Mouse (Mus musculus): ENCODE data around the gene Obsl1. TPM values are rescaled to one million over a fixed set of nuclear protein-coding genes. Genes with fewer than 3 reads are reported as not detected.

Obsl1 gene
- polyA plus RNA-seq, 2 experiments from 2014 or later = not detected

DNA sequence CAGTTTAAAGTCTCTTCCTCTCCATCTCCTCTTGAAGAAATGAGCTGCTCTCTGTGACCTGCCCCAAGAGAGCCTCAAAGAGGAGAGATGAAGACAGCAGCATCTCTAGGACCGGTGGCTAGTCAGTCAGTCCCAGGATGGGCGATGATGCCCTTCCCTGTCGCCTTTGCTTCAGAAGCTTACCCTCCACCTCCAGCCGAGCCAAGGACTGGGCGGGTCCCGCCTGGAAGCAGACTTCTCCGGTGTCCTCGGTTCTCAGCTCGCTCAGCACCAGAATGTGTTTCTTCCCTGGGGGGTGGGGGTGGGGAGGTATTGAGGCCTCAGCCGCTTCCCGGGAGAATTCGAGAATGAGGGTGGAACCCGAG lies 19.2 kb downstream of the Obsl1 start:
- no peak for ATAC-seq

DNA sequence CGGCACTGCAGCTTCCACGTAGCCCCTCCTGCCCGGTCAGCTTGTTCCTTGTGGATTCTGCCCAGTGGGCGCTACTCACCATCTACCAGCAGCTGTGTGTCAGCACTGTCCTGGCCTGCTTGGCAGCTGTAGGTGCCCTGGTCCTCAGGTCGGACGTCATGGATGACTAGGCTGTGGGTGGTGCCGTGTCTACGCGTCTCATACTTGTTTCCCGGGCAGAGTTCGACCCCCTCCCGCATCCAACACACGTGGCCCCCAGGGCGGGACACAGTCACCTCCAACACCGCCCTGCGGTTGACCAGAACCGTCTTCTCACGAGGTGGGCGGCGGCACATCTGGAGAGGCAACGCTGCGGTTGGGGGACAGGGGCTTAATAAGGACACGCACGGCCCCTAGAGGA lies 19.7 kb downstream of the Obsl1 start:
- no peak for ATAC-seq

DNA sequence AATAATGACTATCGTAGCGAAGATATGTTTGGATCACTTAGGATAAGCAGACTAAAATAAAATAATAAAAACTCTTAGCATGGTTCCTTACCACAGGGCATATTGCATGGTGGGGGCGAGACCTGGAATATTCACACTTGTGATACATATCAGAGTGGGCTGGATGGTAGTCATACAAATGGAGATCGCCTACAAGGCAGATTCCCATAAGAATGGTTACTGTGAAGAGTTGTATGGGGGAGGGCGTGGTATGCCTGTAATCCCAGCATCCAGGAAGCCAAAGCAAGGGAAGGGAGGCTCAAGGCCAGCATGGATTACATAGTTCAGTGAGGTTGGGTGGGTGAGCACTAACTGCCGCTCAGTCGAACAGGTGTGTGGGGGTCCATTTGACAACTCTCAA lies 25.5 kb downstream of the Obsl1 start:
- no peak for ATAC-seq

DNA sequence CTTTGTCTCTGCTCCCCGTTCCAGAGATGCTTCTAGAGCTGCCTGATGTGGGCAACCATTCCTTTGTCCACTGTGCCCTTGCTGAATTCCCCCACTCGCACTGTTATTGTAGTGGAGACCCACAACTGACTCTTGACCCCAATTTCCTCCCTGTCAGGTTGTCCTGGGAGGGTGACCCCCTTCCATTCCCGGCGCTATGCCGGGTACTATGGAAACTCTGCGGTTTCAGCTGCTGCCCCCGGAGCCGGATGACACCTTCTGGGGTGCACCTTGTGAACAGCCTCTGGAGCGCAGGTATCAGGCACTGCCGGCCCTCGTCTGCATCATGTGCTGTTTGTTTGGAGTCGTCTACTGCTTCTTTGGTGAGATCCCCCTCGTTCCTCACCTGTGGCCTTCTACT lies 26.2 kb downstream of the Obsl1 start:
- no peak for ATAC-seq

DNA sequence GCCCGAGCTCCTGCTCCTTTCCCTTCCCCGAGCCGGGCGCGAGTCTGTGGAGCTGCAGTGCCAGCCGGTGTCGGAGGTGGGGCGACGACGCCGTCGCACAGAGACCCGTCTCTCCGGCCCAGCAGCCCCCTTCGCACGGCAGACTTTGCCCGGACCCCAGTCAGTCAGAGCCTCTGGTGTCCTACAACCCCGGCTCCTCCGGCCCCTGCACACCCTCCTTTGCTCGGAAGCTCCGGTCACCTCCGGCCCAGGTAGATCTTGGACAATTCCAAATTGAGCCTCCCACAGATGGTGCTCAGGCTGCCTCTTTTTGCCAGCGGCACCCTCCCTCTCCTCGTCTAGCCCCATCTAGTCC lies 26.6 kb downstream of the Obsl1 start:
- ATAC-seq = no peak

DNA sequence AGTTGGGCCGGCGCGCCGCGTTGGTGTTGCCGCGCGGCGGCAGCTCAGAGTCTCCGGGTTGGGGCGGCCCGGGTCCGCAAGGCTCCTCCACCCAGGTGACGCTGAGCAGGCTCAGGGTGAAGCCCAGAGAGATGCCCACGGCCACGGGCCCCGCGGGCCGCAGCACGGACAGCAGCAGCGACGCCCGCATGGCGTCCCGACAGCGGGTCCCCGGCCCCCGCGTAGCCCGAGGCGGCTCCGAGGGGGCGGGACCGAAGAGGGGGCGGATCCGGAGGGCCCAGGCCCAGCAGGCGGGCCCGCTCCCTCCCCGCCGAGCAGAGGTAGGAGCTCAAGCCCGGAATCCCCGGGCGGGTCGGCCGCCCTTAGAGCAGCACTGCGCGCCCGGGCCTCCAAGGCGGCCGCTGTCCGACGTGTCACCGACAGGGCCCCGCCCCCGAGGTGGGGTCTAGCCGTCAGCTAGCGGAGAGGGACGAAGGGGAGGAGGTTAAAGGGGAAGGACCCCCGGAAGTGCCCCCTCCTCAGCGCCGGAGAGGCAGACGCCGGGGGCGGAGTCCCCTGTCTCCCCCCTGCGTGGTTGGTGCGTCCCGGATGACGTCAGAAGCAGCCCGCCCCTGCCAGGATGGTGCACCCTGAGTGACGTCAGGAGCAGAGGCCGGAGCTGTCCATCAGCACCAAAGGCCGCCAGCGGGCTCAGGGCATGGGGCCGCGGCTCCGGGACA lies 27.2 kb downstream of the Obsl1 start, which contains the start of the genes Chpf and Tmem198:
Gene Chpf (minus strand): TSS at position 392 of the 719 bp plus-strand sequence.
Gene Tmem198 (plus strand): TSS at position 617 of the 719 bp plus-strand sequence.
- peak; percentile 83 for ATAC-seq

DNA sequence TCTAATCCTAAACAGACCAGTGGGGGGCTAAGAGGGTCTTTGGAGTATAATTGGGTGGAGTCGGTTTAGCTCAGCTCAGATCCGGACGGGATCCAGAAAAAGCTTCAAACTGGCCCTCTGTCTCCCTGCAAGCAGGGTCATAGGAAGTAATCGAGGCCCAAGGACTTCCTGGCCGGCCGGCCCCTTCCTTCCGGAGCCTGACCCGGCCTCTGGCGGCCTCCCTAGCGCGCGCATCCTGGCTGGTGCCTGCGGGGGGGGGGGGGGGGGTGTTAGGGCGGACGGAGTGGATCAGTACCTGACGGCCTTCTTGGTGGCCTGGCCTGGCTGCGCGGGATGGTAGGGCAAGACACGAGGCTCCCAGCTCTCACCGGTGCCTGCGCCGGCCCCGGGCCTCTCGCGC lies 27.8 kb downstream of the Obsl1 start:
- ATAC-seq = peak; percentile 4

DNA sequence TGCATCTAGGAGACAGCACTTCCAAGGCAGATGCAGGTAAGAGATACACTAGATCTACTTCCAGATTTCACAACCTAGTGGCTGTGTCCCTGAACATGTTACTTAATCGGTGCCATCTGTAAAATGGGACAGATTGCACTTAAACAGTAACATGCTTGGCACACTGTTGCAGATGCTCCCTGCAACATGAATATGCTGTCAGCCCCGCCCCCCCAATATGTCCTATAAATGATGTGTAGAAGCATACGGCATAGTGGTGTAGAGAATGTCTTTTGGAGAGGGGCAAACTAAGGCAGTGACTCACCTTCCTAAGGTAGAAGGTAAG lies 28.3 kb downstream of the Obsl1 start:
- no peak for ATAC-seq

DNA sequence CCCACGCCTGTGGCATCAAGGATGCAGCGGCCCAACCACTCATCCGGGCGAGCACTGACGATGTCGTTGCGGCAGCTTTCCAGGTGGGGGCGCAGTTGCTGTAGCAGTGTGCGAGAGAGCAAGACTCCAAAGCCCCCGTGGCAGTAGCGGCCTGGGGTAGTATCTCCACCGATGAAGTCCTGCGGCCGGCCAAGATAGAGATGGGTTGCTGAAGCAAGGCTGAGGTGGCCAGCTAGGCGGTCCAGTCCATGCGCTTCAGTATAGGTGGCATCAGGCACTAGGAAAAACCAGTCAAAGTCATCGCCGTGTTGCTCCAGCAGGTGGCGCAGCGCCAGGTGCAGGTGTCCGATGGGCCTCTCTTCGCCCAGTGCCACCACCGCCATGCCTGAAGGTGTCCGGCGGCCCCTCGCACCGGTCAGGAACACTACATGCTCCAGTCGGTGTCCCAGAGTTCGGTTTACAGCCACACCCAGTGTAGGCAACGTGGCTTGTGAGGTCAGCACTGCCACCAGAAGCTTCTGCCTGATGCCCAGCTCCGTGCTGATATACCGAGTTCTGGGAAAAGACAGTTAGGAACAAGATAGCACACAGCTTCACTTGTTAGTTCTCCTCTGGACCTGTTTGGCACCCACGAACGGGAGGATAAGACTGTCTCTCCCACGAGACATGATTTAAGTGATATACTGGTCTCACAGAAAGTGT lies 28.8 kb downstream of the Obsl1 start:
- ATAC-seq = peak; percentile 21

DNA sequence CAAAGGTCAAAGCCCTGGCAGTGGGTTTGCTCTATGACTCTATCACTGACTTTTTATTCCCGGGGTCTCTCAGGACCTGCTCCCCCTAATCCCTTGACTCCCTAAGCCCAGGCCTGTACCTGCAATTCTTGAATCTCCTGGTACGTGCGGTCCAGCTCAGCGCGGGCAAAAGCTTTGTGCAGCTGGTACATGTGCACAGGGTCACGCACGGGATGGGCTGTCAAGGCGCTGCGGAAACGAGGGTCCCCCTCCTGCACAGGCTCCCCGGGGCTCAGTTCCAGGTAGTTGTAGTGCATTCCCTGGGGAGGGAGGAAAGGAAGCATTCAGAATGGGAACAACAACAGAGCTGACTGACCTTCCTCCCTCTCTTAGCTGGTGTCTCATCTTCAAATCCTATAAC lies 29.8 kb downstream of the Obsl1 start:
- no peak for ATAC-seq

DNA sequence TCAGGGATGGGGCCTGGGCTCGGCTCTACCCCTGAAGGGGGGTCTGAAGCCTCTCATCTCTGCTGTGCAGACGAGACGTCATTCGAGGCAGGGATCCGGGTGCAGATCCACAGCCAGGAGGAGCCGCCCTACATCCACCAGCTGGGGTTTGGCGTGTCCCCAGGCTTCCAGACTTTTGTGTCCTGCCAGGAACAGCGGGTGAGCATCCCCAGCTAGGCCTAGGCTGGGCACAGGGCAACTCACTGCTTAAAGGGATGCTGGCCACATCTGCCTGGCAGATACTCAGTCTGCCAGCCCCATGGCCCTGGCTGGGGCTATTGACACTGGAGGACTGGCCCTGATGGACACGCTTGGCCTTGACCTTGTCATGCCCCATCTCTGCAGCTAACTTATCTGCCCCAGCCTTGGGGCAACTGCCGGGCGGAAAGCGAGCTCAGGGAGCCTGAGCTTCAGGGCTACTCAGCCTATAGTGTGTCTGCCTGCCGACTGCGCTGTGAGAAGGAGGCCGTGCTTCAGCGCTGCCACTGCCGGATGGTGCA lies 36.9 kb downstream of the Obsl1 start:
- ATAC-seq = no peak

DNA sequence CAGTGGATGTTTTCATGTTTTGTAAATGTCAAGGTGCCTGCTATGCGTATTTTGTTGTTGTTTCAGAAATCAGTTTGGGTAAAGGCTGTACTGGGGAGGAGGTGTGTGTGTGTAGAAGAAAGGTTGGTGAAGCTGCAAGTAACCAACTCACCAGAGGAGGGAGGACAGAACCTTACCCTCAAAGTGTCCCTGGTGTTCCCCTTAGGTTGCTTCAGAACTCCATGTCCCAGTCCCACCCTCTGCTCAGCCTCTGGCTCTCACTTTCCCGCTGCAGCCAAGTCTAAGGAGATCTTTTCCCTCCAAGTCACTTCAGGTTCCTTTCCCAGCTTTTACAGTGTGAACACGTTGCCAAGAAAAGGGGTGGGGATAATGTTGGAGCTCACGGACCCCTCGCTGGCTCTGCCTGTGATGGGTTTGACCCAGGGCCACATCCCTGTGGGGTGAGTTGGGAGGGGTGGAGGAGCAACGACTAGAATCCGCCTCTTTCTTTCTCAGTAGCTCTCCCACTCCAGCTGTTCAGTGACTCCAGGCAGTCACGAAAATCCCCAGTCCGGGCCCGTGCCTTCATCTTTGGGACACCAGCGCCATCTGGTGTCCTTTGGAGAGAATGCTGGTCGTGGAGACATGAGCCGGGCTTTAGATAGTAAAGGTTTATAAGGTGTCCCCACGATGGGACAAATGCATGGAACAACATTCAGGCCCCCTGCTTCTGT lies 38.9 kb downstream of the Obsl1 start:
- peak; percentile 87 for ATAC-seq

DNA sequence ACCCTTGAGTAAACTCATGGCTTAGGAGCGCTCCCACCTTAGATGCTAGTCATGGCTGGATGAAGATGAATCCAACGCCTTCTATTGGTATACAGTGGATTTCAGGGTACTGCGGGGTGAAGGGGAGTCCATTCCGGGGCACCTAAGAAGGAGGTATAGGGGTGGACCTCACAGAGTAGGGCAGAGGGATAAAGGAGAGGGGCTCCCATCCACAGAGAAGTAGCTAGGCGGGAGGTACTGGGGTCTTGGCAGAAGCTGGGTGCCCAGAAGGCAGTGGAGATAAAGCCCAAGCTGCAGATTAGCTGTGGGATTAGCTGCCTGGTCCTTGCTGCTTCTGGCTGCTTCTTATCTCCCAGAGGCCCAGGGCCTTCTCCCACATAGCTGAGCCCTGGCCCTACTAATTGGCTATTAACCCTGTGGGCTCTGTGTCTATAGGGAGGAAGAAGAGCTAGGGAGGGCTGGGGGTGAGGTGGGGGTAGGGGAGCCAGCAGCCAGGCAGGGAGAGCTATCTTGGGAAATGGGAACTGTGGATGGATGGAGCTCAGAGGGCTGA lies 42.5 kb downstream of the Obsl1 start:
- no peak for ATAC-seq

DNA sequence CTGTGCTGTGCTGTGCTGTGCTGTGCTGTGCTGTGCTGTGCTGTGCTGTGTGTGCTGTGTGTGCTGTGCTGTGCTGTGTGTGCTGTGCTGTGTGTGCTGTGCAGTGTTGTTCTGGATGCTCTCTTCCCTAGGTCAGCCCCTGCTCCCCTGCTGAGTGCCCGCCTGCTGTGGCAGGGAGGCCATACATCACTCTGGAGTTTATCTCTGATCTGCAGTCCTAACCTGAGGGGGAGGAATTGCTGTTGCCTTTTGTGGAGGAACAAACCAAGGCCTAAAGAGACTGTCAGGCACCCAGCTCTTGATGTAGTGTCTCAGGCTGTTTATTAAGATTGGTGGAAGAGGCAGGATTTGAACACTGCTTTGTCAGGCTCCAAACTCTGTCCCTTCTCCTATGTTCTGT lies 43.6 kb downstream of the Obsl1 start:
- ATAC-seq = no peak

DNA sequence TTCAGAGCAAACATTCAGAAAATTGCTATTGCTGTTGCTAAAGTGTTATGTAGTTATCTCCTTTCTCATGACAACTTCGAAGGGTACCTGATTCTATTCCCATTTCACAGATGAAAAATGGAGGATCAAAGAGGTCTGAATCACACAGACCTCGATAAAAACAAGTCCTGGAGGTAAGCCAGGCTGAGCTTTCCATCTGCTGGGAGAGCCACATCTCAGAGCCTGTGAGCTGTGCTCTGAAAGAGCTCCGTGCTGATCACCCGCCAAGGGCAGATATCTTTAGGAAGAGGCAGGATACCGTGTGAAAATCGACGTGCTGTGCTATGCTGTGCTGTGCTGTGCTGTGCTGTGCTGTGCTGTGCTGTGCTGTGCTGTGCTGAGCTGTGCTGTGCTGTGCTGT lies 46.0 kb downstream of the Obsl1 start:
- ATAC-seq = no peak

DNA sequence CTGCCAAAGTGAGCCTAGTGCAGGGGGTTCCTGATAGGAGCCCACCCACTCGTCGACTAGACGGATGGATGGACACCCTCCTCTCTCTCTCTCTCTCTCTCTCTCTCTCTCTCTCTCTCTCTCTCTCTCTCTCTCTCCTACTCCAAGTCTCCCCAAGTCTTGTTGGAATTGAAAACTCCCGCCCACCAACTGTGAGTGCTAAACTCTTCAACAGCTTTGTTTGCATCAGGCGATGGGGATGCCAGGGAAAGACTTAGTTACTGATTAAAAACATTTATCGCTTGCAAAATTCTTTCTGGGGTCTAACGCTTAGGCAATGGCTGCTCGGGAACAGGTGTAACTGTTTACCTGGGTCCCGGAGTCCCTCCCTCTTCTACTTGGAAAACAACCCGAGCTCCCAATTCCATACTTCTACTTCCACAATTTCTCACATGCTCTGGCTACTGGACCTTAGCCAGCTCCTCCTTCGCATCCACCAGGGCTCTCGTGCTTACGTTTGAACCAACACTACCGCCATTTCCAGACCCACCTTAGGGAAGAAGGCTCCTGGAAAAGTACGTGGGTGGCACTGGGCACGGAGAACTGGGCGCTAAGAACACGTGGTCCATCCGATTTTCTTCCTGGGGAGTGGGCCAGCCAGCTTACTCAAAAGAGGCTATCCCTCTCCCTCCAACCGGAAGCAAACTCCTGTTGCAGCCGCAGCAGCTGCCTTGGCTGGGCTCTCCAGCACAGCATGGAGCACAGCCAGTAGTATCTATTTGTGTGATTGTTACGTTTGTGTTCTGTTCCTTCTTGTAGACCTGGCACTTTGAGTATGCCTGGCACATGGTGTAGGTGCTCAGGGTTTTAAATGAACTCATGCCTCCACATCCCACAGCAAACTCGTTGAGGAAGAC lies 47.2 kb downstream of the Obsl1 start:
- no peak for ATAC-seq

DNA sequence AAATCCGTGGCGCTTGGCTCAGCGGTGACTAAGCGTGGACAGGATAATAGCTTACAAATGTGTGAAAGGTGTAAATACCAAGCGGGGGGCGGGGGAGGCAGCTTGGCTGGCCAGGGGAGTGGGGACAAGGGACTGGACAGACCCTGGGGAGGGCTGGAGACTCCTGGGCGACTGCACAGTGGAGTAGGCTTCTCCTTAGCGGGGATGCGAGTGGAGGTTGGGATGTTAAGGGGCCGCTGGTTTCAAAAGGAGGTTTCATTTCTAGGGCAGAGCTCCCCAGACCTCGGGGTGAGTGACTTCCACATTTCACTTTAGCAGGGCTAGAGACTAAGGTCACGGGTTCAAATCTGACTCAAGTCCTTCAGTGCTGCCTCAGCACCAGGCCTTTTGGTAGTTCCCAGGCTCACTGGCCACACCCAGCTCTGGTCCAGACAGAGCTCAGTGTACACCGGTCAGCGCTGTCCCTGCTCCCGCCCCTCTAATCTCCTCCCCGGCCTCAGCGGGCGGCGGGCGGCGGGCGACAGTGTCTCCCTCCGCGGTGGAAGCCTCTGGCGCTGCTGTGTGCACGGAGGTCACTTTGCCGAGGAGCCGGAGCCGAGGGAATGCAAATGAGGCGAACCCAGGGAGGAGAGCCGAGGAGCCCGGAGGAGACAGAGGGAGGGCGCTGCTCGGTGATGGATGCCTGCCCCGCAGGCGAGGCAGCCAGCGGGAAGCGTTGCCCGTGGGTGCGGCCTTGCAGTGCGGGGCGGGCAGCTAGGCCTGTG lies 48.0 kb downstream of the Obsl1 start:
- no peak for ATAC-seq

DNA sequence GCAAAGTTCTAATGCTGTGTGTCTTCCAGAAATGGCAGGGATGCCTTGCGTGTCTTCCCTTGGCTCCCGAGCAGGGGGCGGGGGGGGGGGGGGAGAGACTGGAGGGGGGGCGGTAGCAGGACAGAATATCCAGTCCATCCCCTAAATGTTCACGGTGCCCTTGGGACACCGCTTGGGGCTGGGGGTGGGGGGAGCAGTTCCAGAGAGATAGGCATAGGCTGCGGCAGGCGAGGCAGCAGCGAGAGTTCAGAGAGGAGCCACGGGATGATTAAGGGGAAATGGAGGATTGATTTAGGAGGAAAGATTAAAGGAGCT lies 48.6 kb downstream of the Obsl1 start:
- no peak for ATAC-seq

DNA sequence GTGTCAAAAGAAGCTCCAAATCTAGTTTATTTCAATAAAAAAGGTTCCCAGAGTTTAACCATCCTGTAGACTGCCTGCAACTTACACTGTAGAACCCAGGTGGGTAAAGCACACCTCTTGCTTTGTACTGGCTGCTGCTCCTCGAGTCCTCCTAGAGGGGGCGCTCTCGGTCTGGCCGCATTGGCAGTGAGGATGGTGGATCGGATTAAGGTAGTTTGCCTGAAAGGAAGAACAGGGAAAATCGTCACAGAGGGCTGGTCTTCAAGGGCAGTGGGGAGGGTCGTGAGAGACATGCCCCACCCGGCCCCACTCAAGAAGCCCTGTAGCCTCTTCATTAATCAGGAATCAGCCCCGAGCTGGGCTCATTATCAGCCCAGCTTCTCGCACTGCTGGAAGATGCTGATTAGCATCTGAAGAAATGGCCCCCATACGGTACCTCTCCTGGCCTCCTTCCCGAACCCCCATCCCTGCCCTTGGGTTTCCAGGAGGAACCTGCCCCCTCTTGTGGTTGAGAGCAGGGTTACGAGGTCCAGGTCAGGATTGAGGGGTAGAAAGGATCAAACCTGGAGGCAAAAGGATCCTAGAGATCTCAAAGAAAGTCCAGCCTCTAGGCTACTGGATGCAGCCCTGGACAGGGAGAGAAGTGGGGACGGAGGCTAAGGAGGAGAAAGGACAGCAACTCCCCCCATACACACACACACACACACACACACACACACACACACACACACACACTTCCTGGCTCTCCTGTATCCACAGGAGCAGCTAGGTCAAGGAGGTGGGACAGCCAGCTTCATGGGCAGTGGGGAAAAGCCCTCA lies 49.3 kb downstream of the Obsl1 start:
- ATAC-seq = no peak

DNA sequence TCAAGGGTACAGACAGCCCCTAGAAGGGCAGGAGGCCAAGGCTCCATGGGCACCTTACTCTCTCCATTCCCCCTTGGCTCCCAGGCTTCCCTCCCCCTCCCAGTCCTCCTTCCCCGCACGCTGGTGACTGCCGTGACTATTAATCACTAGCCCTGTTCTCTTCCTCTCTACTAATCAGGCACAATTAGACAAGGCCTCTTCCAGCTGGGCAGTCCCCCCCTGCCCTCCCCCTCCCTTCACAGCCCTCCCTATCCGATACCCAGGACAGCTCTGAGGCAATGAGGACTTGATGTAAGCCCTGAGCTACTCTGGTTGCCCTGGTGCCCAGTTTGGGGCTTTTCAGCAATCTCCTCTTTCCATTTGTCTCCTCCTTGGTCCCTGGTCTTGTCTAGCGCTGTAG lies 50.3 kb downstream of the Obsl1 start:
- no peak for ATAC-seq

DNA sequence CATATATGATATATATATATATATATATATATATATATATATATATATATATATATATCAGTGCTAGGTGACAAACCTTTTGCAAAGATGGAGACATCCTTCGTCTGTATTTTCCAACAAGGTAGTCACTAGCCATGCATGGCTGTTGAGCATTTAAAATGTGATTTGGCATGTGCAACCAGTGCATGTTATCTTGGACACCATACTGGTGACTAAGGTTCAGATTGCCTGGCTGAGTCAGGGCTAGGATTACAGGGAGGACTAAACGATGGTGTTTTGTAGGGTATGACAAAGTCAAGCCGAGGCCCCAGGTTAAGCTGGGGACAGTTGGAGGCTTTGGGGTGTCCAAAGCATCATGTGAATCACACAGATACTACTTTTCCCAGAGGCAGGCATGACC lies 50.8 kb downstream of the Obsl1 start:
- no peak for ATAC-seq
